8 mouse cellular contexts compared by ENCODE assay signal in the genomic region with DNA sequence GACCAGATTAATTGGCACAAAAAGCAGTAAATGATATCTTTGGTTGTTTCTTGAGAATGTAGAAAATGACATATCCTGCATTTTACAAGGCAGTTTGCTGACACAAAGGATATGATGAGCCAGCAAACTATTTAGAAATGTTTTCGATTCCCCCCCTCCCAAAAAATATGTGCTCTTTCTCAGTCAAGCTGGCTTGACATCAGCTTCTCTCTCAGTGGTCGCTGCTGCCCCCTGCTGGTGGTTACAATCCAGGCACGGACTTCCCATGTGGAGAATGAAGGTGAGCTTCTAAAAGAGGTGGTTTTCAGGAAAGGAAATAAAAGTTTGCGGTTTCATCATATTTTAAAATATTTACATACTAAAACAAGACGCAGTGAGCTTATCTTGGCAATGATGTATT.
DNase-seq lines count a peak whose midpoint lies in the region; ATAC-seq and TF ChIP-seq lines count a peak whose summit lies in the region.

No protein-coding gene starts in this region.

- no peak; the same call in 1 of the 2 replicates for ATAC-seq in midbrain, embryonic 15.5 days (replicated peaks)

- intact Hi-C loops in gastrocnemius, adult 2 months (cut with DNase I), result loop anchor here (1.0 kb wide), 2 partner anchors 68 to 170 kb away; a partner anchor contains a TSS

- H3K4me1 ChIP-seq in midbrain, embryonic 10.5 days, result no peaks in the 10 kb centered on the region
- H3K4me1 ChIP-seq in midbrain, embryonic 15.5 days, result no peaks in the 10 kb centered on the region

- H3K4me3 ChIP-seq in midbrain, embryonic 10.5 days, result no peak overlapping the region
- no peak overlapping the region for H3K4me3 ChIP-seq in midbrain, embryonic 15.5 days
- H3K4me3 ChIP-seq in gastrocnemius, adult 2 months, result no peak overlapping the region

- H3K4me2 ChIP-seq in midbrain, embryonic 15.5 days, result no peak overlapping the region

- no peaks in the 10 kb centered on the region for H3K9me3 ChIP-seq in midbrain, embryonic 10.5 days (replicated peaks)
- H3K9me3 ChIP-seq in midbrain, embryonic 15.5 days, result no peaks in the 10 kb centered on the region

- no peak overlapping the region for H3K9ac ChIP-seq in midbrain, embryonic 15.5 days

- H3K36me3 ChIP-seq in midbrain, embryonic 10.5 days, result no peaks in the 10 kb centered on the region
- H3K36me3 ChIP-seq in midbrain, embryonic 15.5 days (replicated peaks), result no peaks in the 10 kb centered on the region

- DNase-seq in midbrain, embryonic 10.5 days (ENCODE audit: low spot score), result peak; percentile 67
- DNase-seq in cerebellum, adult 18-20 months, result peak; percentile 87 to 92
- DNase-seq in gastrocnemius, adult 2 months, result peak; percentile 82
- DNase-seq in layer of hippocampus, adult 11-12 months (ENCODE audit: low spot score), result peak; percentile 72
- DNase-seq in lung, postnatal 10 days, result peak; percentile 85
- DNase-seq in right cerebral cortex, postnatal 36 days (ENCODE audit: low spot score in 2 of 2), result peak; percentile 28 to 44
- DNase-seq in yolk sac, embryonic 10.5 days (ENCODE audit: low spot score), result peak; percentile 30

- peak; percentile 96 for TF ChIP-seq CTCF in gastrocnemius, adult 2 months (IDR thresholded peaks at IDR 0.05)

- H3K27me3 ChIP-seq in midbrain, embryonic 10.5 days (ENCODE audit: low read depth, poor library complexity, severe bottlenecking), result no peaks in the 10 kb centered on the region
- no peaks in the 10 kb centered on the region for H3K27me3 ChIP-seq in midbrain, embryonic 15.5 days (replicated peaks)

- H3K27ac ChIP-seq in midbrain, embryonic 10.5 days (replicated peaks), result no peak overlapping the region
- H3K27ac ChIP-seq in midbrain, embryonic 15.5 days, result no peak overlapping the region
- no peak overlapping the region for H3K27ac ChIP-seq in gastrocnemius, adult 2 months

- 28% methylated on average over 5 of the region's 5 CpGs for WGBS in midbrain, embryonic 10.5 days
- WGBS in midbrain, embryonic 15.5 days, result 22% methylated on average over 5 of the region's 5 CpGs

Comparison
In these comparisons a context has a peak if more than half of its experiments do, and no peak if none do; other contexts are left out.
1. DNase-seq: peak in every context shown above with its lines; median percentile 90 in cerebellum, adult 18-20 months; 85 in lung, postnatal 10 days; 82 in gastrocnemius, adult 2 months; 72 in layer of hippocampus, adult 11-12 months; 67 in midbrain, embryonic 10.5 days; 36 in right cerebral cortex, postnatal 36 days; 30 in yolk sac, embryonic 10.5 days.